Mouse (Mus musculus) ES-E14 (cell line): ENCODE results near the gene Theg. TPM values are rescaled to one million over a fixed set of nuclear protein-coding genes. Genes with fewer than 3 reads are reported as not detected.

Experiments
- DNase-seq: peaks from one replicate; pipeline ENCODE4 v3.0.0-alpha.2; 2013; ENCODE audit warnings: low read depth, low spot score
- H3K27ac ChIP-seq: 2 replicates; pipeline ENCODE4 v1.5.1; 2012; ENCODE audit warnings: low read depth, mild to moderate bottlenecking, low read length, moderate library complexity, mixed read lengths; ENCODE audit not compliant: poor library complexity, insufficient read depth, severe bottlenecking
- H3K36me3 ChIP-seq: 2 replicates; pipeline ENCODE4 v1.6.1; 2012; ENCODE audit warnings: mild to moderate bottlenecking, low read length, moderate library complexity, mixed read lengths; ENCODE audit not compliant: control insufficient read depth, poor library complexity, insufficient read depth, severe bottlenecking
- H3K4me1 ChIP-seq, 2 experiments: fragments of 150-350 bp in 1 of 2; sonication (generic) in 1 of 2; 2 replicates each; pipeline ENCODE4 v1.6.1; 2012; ENCODE audit warnings: low read length in 2 of 2, mild to moderate bottlenecking in 1 of 2, mixed read lengths in 1 of 2; ENCODE audit not compliant: control insufficient read depth in 2 of 2, insufficient read depth in 2 of 2, poor library complexity in 1 of 2
- H3K4me3 ChIP-seq, 2 experiments: fragments of 150-350 bp in 1 of 2; sonication (generic) in 1 of 2; 2 replicates each; pipeline ENCODE4 v1.5.1; 2012; ENCODE audit warnings: low read length in 2 of 2, low read depth in 1 of 2, mild to moderate bottlenecking in 1 of 2, mixed read lengths in 1 of 2; ENCODE audit not compliant: insufficient read depth in 1 of 2, poor library complexity in 1 of 2, severe bottlenecking in 1 of 2
- H3K9ac ChIP-seq: 2 replicates; pipeline ENCODE4 v1.6.1; 2012; ENCODE audit warnings: low read depth, mild to moderate bottlenecking, low read length, mixed read lengths; ENCODE audit not compliant: poor library complexity, insufficient read depth, severe bottlenecking
- H3K9me3 ChIP-seq: fragments of 150-350 bp; sonication (generic); 2 replicates; pipeline ENCODE4 v1.6.1; 2012; ENCODE audit warnings: low read depth, mild to moderate bottlenecking, low read length; ENCODE audit not compliant: control insufficient read depth, insufficient read depth
- CHD2 ChIP-seq: IDR thresholded peaks from 2 replicates; pipeline ENCODE4 v1.6.1; 2014; ENCODE audit warnings: mild to moderate bottlenecking, low read depth, low read length, inconsistent platforms
- HCFC1 ChIP-seq: IDR thresholded peaks from 2 replicates; pipeline ENCODE4 v1.6.1; 2012; ENCODE audit warnings: low read length, inconsistent platforms, borderline replicate concordance; ENCODE audit not compliant: insufficient read depth
- MAFK ChIP-seq: IDR thresholded peaks from 2 replicates; pipeline ENCODE4 v1.6.1; 2014; ENCODE audit warnings: mild to moderate bottlenecking, low read depth, low read length, inconsistent platforms; ENCODE audit not compliant: insufficient read depth
- ZC3H11A ChIP-seq: IDR thresholded peaks from 2 replicates; pipeline ENCODE4 v1.6.1; 2012; ENCODE audit warnings: low read depth, mild to moderate bottlenecking, inconsistent platforms, low read length, borderline replicate concordance
- ZNF384 ChIP-seq: IDR thresholded peaks from 2 replicates; pipeline ENCODE4 v1.6.1; 2012; ENCODE audit warnings: low read depth, low read length, inconsistent platforms
- in situ Hi-C, 2 experiments: fragments of 600-800 bp; cut with MboI; formaldehyde crosslinking; loops; one replicate each; pipeline ENCODE4 v1.15.1; 2025; ENCODE audit warnings: low sequenced_read_pairs in 2 of 2, inconsistent platforms in 1 of 2; ENCODE audit not compliant: unreplicated experiment in 2 of 2
- total RNA-seq: library from RNA; depleted of rRNA; stranded (reverse); fragments of 300-350 nt; gene quantifications from 2 replicates; pipeline ENCODE4 v1.2.3, GENCODE M21; 2012; rRNA removed

Theg gene
- not detected in 2 replicates for total RNA-seq

GRCm38 (mm10) chr10:79587061-79587751, at the start of gene Theg:
Gene Theg (minus strand): TSS chr10:79587331.
- Histone ChIP-seq H3K4me3 (no peak within 1 kb of the TSS), H3K9ac (no peak within 1 kb of the TSS), H3K27ac (no peak within 1 kb of the TSS), H3K36me3 (no peaks in the 10 kb centered on the region), H3K4me1 (peaks cover 0 to 2% of the 10 kb centered on the region in 2 experiments; a peak in 2 of 4 replicates), H3K9me3 (no peaks in the 10 kb centered on the region)
- TF ChIP-seq ZNF384 (no peak), HCFC1 (no peak), ZC3H11A (no peak), CHD2 (no peak), MAFK (no peak)
- DNase-seq = no peak
- in situ Hi-C loops = no loop called here

- TF ChIP-seq HCFC1 (no peak), ZNF384 (no peak), MAFK (no peak), ZC3H11A (no peak), CHD2 (no peak)
- Histone ChIP-seq H3K9ac (no peak overlapping the region), H3K4me1 (peaks cover 0 to 17% of the 10 kb centered on the region in 2 experiments; a peak in 1 of 4 replicates), H3K36me3 (no peaks in the 10 kb centered on the region), H3K9me3 (no peaks in the 10 kb centered on the region), H3K27ac (no peak overlapping the region), H3K4me3 (no peak overlapping the region)
- no peak for DNase-seq
- in situ Hi-C loops = no loop called here
Observed at GRCm38 (mm10) chr10:79636287-79636686, 49.2 kb upstream of the Theg start.

- H3K36me3 ChIP-seq = no peaks in the 10 kb centered on the region
- no peak overlapping the region for H3K9ac ChIP-seq
- in situ Hi-C loops = no loop called here
- H3K27ac ChIP-seq = no peak overlapping the region
- TF ChIP-seq CHD2 (no peak), HCFC1 (no peak), ZC3H11A (no peak), ZNF384 (no peak), MAFK (no peak)
- no peaks in the 10 kb centered on the region for H3K9me3 ChIP-seq
- no peak overlapping the region for H3K4me3 ChIP-seq
- H3K4me1 ChIP-seq = peaks cover 0 to 10% of the 10 kb centered on the region in 2 experiments; a peak in 1 of 4 replicates
- DNase-seq = no peak
Observed at GRCm38 (mm10) chr10:79633006-79633777, 46.1 kb upstream of the Theg start.

GRCm38 (mm10) chr10:79631432-79631831, 44.3 kb upstream of the Theg start:
- Histone ChIP-seq H3K9me3 (no peaks in the 10 kb centered on the region), H3K9ac (no peak overlapping the region), H3K36me3 (no peaks in the 10 kb centered on the region), H3K4me3 (no peak overlapping the region), H3K27ac (no peak overlapping the region), H3K4me1 (peaks cover 0 to 5% of the 10 kb centered on the region in 2 experiments; a peak in 2 of 4 replicates)
- in situ Hi-C loops = no loop called here
- TF ChIP-seq ZC3H11A (no peak), ZNF384 (no peak)
- DNase-seq = no peak
